Mouse (Mus musculus) midbrain, embryonic 15.5 days (tissue): ENCODE measurements around the gene Wdfy1. TPM values are rescaled to one million over a fixed set of nuclear protein-coding genes. Genes with fewer than 3 reads are reported as not detected.

Experiments used
- ATAC-seq: fragments of 200-750 bp; cut with Nextera tagmentation; replicated peaks from 2 replicates; pipeline ENCODE4 v1.8.0; 2017; ENCODE audit warnings: moderate TSS enrichment
- H3K27ac ChIP-seq: fragments of 300-500 bp; sonication (generic); 2 replicates; pipeline ENCODE4 v1.5.1; 2015; ENCODE audit warnings: mild to moderate bottlenecking, inconsistent platforms
- H3K27me3 ChIP-seq: fragments of 300-500 bp; sonication (generic); replicated peaks from 2 replicates; pipeline ENCODE4 v1.6.1; 2015; ENCODE audit warnings: inconsistent platforms
- H3K36me3 ChIP-seq: fragments of 300-500 bp; sonication (generic); replicated peaks from 2 replicates; pipeline ENCODE4 v1.6.1; 2015; ENCODE audit warnings: inconsistent platforms
- H3K4me1 ChIP-seq: fragments of 300-500 bp; sonication (generic); 2 replicates; pipeline ENCODE4 v1.6.1; 2015; ENCODE audit warnings: inconsistent platforms
- H3K4me2 ChIP-seq: fragments of 300-500 bp; sonication (generic); 2 replicates; pipeline ENCODE4 v1.6.1; 2015; ENCODE audit warnings: inconsistent platforms, mild to moderate bottlenecking, moderate library complexity
- H3K4me3 ChIP-seq: fragments of 300-500 bp; sonication (generic); 2 replicates; pipeline ENCODE4 v1.5.1; 2015; ENCODE audit warnings: mild to moderate bottlenecking, inconsistent platforms
- H3K9ac ChIP-seq: fragments of 300-500 bp; sonication (generic); 2 replicates; pipeline ENCODE4 v1.6.1; 2015; ENCODE audit warnings: mild to moderate bottlenecking, inconsistent platforms
- H3K9me3 ChIP-seq: fragments of 300-500 bp; sonication (generic); 2 replicates; pipeline ENCODE4 v1.6.1; 2016; ENCODE audit warnings: inconsistent platforms
- WGBS: fragments of 180-500 bp; shearing (Covaris S2); methylation state at CpG from one replicate; pipeline ENCODE4 v1.1.7; 2015; ENCODE audit warnings: mixed read lengths; 5-methylcytosine and 5-hydroxymethylcytosine counted together
- polyA plus RNA-seq: library from polyadenylated mRNA; unstranded; fragments of >200 nt; fragmentation: Nextera tagmentation; extraction: Ambion mirVana; gene quantifications from 2 replicates; pipeline ENCODE4 v1.2.1, GENCODE M21; 2015

Gene Wdfy1
- polyA plus RNA-seq, 1 experiment from 2014 or later = 153 TPM

DNA sequence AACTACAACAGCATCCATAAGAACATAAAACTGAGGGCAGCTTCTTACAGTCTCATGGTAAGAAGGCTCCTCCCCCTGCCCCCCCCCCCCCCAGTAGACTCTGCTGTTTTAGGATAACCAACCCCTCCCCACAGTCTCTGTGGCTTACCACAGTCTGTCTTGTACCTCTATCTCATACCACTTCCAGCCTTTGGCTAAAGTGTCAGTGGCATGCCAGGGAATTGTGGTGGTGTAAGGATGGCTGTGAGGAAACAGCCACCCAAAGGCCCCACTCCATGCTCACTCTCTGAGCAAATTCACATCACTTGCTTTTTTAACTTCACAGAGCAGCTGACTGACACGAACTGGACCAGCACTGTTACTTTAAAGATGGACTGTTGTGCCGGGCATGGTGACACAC, 77.4 kb downstream of the Wdfy1 start:
- Histone ChIP-seq H3K9me3 (no peaks in the 10 kb centered on the region), H3K36me3 (0 out of 2 replicates have a peak, but pooled peaks cover 14% of the 10 kb centered on the region), H3K9ac (no peak overlapping the region), H3K4me1 (peaks cover 6% of the 10 kb centered on the region; the same call in 1 of the 2 replicates), H3K27ac (no peak overlapping the region), H3K4me3 (no peak overlapping the region), H3K4me2 (no peak overlapping the region), H3K27me3 (no peaks in the 10 kb centered on the region)
- no peak for ATAC-seq
- whole genome bisulfite sequencing = 86% methylated on average over 2 of the region's 2 CpGs

DNA sequence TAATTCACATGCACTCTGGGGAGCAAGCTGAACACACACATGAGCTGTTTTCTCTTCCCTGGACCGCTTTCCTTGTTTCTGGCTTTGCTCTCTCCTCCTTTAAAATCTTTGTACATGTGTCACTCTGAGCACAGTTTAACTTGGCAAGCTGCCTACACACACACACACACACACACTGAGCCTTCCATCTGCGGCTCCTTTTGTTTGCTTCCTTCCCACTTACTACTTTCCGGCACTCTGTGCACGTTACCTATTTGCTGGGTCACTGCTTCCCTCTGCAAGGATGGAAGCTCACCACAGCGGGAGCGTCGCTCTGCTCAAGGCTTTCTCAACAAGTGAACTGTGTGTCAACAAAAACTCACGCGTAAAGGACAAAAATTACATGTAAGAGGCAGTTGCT, 78.6 kb downstream of the Wdfy1 start:
- no peaks in the 10 kb centered on the region for H3K27me3 ChIP-seq
- H3K9ac ChIP-seq = no peak overlapping the region
- H3K4me1 ChIP-seq = peaks cover 6% of the 10 kb centered on the region; the same call in 1 of the 2 replicates
- no peak overlapping the region for H3K27ac ChIP-seq
- ATAC-seq = peak; percentile 85
- H3K36me3 ChIP-seq = 0 out of 2 replicates have a peak, but pooled peaks cover 7% of the 10 kb centered on the region
- WGBS = 29% methylated on average over 9 of the region's 9 CpGs
- H3K4me3 ChIP-seq = no peak overlapping the region
- no peak overlapping the region for H3K4me2 ChIP-seq
- no peaks in the 10 kb centered on the region for H3K9me3 ChIP-seq

DNA sequence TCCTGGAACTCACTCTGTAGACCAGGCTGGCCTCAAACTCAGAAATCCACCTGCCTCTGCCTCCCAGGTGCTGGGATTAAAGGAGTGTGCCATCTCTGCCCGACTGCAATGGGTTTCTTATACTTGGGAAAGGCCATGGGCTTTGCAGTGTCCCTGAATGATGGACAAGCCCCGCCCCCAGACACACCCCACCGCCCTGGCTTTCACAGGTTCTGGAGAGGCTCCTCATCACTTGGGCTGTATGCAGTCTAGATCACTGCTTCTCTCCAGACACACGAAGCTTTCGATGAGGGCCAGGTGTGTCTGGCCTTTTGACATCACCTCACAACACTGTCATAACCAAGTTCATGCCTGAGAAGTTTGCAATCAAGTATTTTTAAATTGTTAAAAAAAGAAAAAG, 79.0 kb downstream of the Wdfy1 start:
- H3K9me3 ChIP-seq = no peaks in the 10 kb centered on the region
- H3K27ac ChIP-seq = no peak overlapping the region
- H3K4me1 ChIP-seq = peaks cover 6% of the 10 kb centered on the region; the same call in 1 of the 2 replicates
- no peak overlapping the region for H3K4me2 ChIP-seq
- no peak overlapping the region for H3K4me3 ChIP-seq
- ATAC-seq = peak; percentile 60; the same call in 1 of the 2 replicates
- WGBS = 58% methylated on average over 5 of the region's 5 CpGs
- H3K27me3 ChIP-seq = no peaks in the 10 kb centered on the region
- H3K9ac ChIP-seq = no peak overlapping the region
- 0 out of 2 replicates have a peak, but pooled peaks cover 6% of the 10 kb centered on the region for H3K36me3 ChIP-seq

DNA sequence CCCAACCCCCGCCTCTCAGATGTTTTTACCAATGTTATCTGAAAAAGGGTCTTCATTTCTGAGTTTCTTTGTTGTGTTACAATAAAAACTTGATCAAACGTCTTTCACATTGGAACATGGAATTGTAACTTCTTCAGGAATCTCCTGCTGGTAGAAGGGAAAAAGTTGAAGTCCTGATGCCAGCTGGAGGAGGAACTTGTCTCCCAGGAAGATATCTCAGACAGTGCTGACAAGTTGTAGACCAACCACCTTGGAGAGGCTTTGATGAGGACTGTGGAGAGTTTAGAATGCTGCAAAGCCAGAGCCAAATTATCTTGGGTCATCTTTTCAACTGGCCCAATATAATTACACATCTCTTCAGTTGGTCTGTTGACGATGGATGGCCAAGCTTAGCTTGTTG, 83.5 kb downstream of the Wdfy1 start:
- Histone ChIP-seq H3K9ac (no peak overlapping the region), H3K27me3 (no peaks in the 10 kb centered on the region), H3K4me3 (no peak overlapping the region), H3K9me3 (no peaks in the 10 kb centered on the region), H3K4me1 (peaks cover 2% of the 10 kb centered on the region; the same call in 1 of the 2 replicates), H3K36me3 (no peaks in the 10 kb centered on the region), H3K27ac (no peak overlapping the region), H3K4me2 (no peak overlapping the region)
- WGBS = 92% methylated on average over 3 of the region's 3 CpGs
- no peak for ATAC-seq

GRCm38 (mm10) chr1:79687254-79687653, 88.7 kb downstream of the Wdfy1 start:
- Histone ChIP-seq H3K4me1 (no peaks in the 10 kb centered on the region), H3K27ac (no peak overlapping the region), H3K4me2 (no peak overlapping the region), H3K27me3 (no peaks in the 10 kb centered on the region), H3K4me3 (no peak overlapping the region), H3K9ac (no peak overlapping the region), H3K9me3 (no peaks in the 10 kb centered on the region), H3K36me3 (no peaks in the 10 kb centered on the region)
- WGBS = 67% methylated on average over 1 of the region's 1 CpGs
- ATAC-seq = no peak

DNA sequence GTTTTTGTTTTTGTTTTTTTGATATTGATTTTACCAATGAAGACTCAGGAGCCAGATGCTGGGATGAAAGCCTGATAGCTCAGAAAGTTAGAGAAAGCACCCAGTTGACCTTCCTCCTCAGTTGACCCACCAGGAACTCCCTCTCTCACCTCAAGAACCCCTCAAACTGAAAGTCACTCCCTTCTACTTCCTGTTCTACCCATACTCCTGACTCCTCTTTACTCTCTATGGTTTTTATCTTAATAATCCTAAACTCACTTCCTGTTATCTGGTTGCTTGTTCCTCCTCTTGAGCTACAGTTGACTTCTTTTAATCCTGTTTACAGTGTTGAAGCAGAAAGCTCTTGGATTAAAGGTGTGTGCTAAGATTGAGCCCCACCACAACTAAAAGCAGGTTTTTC, 91.9 kb downstream of the Wdfy1 start:
- no peak for ATAC-seq
- H3K27ac ChIP-seq = no peak overlapping the region

DNA sequence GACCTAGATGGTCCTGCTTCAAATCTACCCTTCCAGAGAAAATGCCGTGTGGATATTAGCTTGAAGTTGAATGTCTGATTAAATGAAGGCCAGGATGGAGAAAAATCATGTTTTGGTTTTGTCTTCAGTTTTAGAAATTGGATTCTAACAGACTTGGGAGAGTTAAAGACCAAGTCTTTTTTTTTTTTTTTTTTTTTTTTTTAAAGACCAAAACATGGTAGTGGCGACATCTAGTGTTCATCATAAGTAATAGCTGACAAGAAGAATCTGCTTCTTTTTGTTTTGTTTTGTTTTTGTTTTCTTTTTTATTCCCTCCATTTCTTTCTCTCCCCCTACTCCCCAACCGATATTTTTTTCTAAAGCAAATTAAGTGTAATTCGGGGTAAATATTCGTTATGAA, 93.0 kb downstream of the Wdfy1 start:
- no peak for ATAC-seq
- no peak overlapping the region for H3K4me3 ChIP-seq
- no peaks in the 10 kb centered on the region for H3K4me1 ChIP-seq
- no peak overlapping the region for H3K4me2 ChIP-seq
- H3K9me3 ChIP-seq = no peaks in the 10 kb centered on the region
- no peaks in the 10 kb centered on the region for H3K36me3 ChIP-seq
- no peaks in the 10 kb centered on the region for H3K27me3 ChIP-seq
- no peak overlapping the region for H3K27ac ChIP-seq
- 13% methylated on average over 5 of the region's 5 CpGs for WGBS
- H3K9ac ChIP-seq = no peak overlapping the region

More for the DNA sequence above, 91.9 kb downstream of the Wdfy1 start:
- Histone ChIP-seq H3K4me3 (no peak overlapping the region), H3K4me1 (no peaks in the 10 kb centered on the region), H3K27me3 (no peaks in the 10 kb centered on the region), H3K9ac (no peak overlapping the region), H3K4me2 (no peak overlapping the region), H3K36me3 (no peaks in the 10 kb centered on the region), H3K9me3 (no peaks in the 10 kb centered on the region)

- Histone ChIP-seq H3K4me2 (no peak overlapping the region), H3K9ac (no peak overlapping the region), H3K27ac (no peak overlapping the region), H3K9me3 (no peaks in the 10 kb centered on the region), H3K4me1 (no peaks in the 10 kb centered on the region), H3K4me3 (no peak overlapping the region), H3K36me3 (no peaks in the 10 kb centered on the region), H3K27me3 (no peaks in the 10 kb centered on the region)
- WGBS = 94% methylated on average over 3 of the region's 3 CpGs
- no peak for ATAC-seq
Measured at GRCm38 (mm10) chr1:79680777-79681176, 95.2 kb downstream of the Wdfy1 start.

- H3K4me1 ChIP-seq = no peaks in the 10 kb centered on the region
- H3K27ac ChIP-seq = no peak overlapping the region
- no peak for ATAC-seq
- no peaks in the 10 kb centered on the region for H3K36me3 ChIP-seq
- H3K9me3 ChIP-seq = no peaks in the 10 kb centered on the region
- H3K4me3 ChIP-seq = no peak overlapping the region
- H3K4me2 ChIP-seq = no peak overlapping the region
- H3K9ac ChIP-seq = no peak overlapping the region
- 89% methylated on average over 8 of the region's 8 CpGs for WGBS
- peaks cover 8% of the 10 kb centered on the region for H3K27me3 ChIP-seq
Measured at GRCm38 (mm10) chr1:79678117-79678684, 97.7 kb downstream of the Wdfy1 start.

DNA sequence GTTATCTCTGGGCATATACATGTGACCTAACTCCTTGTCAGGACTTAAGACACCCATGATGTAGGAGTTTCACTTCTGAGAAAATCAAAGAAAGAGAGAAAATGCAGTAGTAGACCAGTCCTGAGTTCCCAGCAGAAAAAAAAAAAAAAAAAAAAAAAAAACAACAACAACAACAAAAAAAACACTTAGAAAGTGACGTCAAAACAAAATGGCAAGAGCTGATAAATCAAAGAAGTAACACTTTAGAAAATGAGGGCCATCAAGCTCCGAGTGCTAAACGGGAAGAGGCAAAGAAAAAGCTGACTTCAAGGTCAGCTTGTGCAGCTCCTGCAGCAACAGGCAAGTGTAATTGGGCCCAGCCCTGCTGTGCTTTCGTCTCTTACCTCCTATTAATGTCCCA, 100.2 kb downstream of the Wdfy1 start:
- no peak overlapping the region for H3K4me3 ChIP-seq
- H3K36me3 ChIP-seq = no peaks in the 10 kb centered on the region
- no peak overlapping the region for H3K4me2 ChIP-seq
- 75% methylated on average over 4 of the region's 4 CpGs for WGBS
- peaks cover 13% of the 10 kb centered on the region for H3K4me1 ChIP-seq
- peaks cover 27% of the 10 kb centered on the region for H3K27me3 ChIP-seq
- no peak overlapping the region for H3K9ac ChIP-seq
- no peak overlapping the region for H3K27ac ChIP-seq
- ATAC-seq = no peak
- H3K9me3 ChIP-seq = no peaks in the 10 kb centered on the region

- H3K9me3 ChIP-seq = no peaks in the 10 kb centered on the region
- H3K27me3 ChIP-seq = peaks cover 37% of the 10 kb centered on the region
- under 1% methylated on average over 51 of the region's 51 CpGs for WGBS
- H3K4me2 ChIP-seq = peak within 1 kb of the TSS; percentile 96
- no peaks in the 10 kb centered on the region for H3K36me3 ChIP-seq
- peak; percentile 93 for ATAC-seq
- no peak within 1 kb of the TSS for H3K27ac ChIP-seq
- H3K4me1 ChIP-seq = peaks cover 14% of the 10 kb centered on the region
- H3K9ac ChIP-seq = peak within 1 kb of the TSS; percentile 44
- H3K4me3 ChIP-seq = peak within 1 kb of the TSS; percentile 62
Measured at GRCm38 (mm10) chr1:79671543-79672337, 104.2 kb downstream of the Wdfy1 start, which contains the start of gene Ap1s3. Ap1s3 (minus strand) TSS chr1:79671972.

DNA sequence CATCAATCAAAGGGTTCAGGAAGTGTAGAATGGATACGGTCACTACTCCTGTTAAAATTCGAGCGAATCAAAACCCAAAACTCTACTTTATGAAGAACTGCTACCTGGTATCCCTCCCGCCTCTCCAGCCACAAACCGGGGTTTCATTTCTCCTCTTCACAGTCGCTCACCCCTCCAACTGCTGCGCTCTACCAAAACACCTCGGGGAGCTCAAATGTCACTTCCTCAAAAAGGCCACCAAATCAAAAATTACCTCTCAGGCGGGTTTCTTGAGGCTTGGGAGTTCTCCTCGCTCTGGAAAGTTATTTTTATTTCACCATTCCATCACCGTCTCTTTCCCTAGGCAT, 104.8 kb downstream of the Wdfy1 start:
- Histone ChIP-seq H3K36me3 (no peaks in the 10 kb centered on the region), H3K27me3 (peaks cover 37% of the 10 kb centered on the region), H3K9me3 (no peaks in the 10 kb centered on the region), H3K4me3 (peak overlapping the region; percentile 62), H3K9ac (peak overlapping the region; percentile 44), H3K27ac (no peak overlapping the region), H3K4me2 (peak overlapping the region; percentile 96), H3K4me1 (peaks cover 14% of the 10 kb centered on the region)
- WGBS = 2% methylated on average over 11 of the region's 11 CpGs
- ATAC-seq = no peak
